Mouse (Mus musculus): ENCODE results near the gene Lair1.
"Not testable (repeated sequence)": the region's sequence is repeated elsewhere in the genome, so short reads cannot be mapped to it uniquely, and the experiment has no call there.

Lair1 gene

GRCm38 (mm10) chr7:4063013-4063412, at the start of gene Lair1:
TSS of gene Lair1 (minus strand) at chr7:4063204.
- no peak for DNase-seq (ENCODE audit: low spot score in 2 of 2)

- no peak for DNase-seq (ENCODE audit: low spot score in 2 of 2)
These were observed 48.8 kb upstream of the Lair1 start for GRCm38 (mm10) chr7:4111766-4112165.

GRCm38 (mm10) chr7:4103411-4103810, 40.4 kb upstream of the Lair1 start:
- no peak for DNase-seq (ENCODE audit: low spot score in 2 of 2)

GRCm38 (mm10) chr7:4101144-4101543, 38.1 kb upstream of the Lair1 start:
- DNase-seq (ENCODE audit: low spot score in 2 of 2), result no peak

GRCm38 (mm10) chr7:4098832-4099231, 35.8 kb upstream of the Lair1 start:
- DNase-seq (ENCODE audit: low spot score in 2 of 2), result no peak

- no peak for DNase-seq (ENCODE audit: low spot score in 2 of 2)
These were observed 35.3 kb upstream of the Lair1 start for GRCm38 (mm10) chr7:4098301-4098700.

- no peak for DNase-seq (ENCODE audit: low spot score in 2 of 2)
These were observed 28.2 kb upstream of the Lair1 start for GRCm38 (mm10) chr7:4091170-4091569.

GRCm38 (mm10) chr7:4088679-4089078, 25.7 kb upstream of the Lair1 start:
- DNase-seq (ENCODE audit: low spot score in 2 of 2), result no peak

GRCm38 (mm10) chr7:4087896-4088480, 25.0 kb upstream of the Lair1 start:
- DNase-seq (ENCODE audit: low spot score in 2 of 2), result peak; percentile 69 to 72

GRCm38 (mm10) chr7:4087238-4087895, 24.4 kb upstream of the Lair1 start:
- peak in 1 of 2 experiments; percentile 74 for DNase-seq (ENCODE audit: low spot score in 2 of 2)

GRCm38 (mm10) chr7:4085562-4085961, 22.6 kb upstream of the Lair1 start:
- DNase-seq (ENCODE audit: low spot score in 2 of 2), result no peak

- DNase-seq (ENCODE audit: low spot score in 2 of 2), result no peak
These were observed 21.2 kb upstream of the Lair1 start for GRCm38 (mm10) chr7:4084161-4084560.

GRCm38 (mm10) chr7:4082804-4083203, 19.8 kb upstream of the Lair1 start:
- DNase-seq (ENCODE audit: low spot score in 2 of 2), result no peak

GRCm38 (mm10) chr7:4081706-4082105, 18.7 kb upstream of the Lair1 start:
- DNase-seq (ENCODE audit: low spot score in 2 of 2), result no peak

GRCm38 (mm10) chr7:4080552-4080951, 17.5 kb upstream of the Lair1 start:
- DNase-seq (ENCODE audit: low spot score in 2 of 2), result no peak

- DNase-seq (ENCODE audit: low spot score in 2 of 2), result no peak
These were observed 16.5 kb upstream of the Lair1 start for GRCm38 (mm10) chr7:4079511-4079910.

GRCm38 (mm10) chr7:4073144-4073543, 10.1 kb upstream of the Lair1 start:
- DNase-seq (ENCODE audit: low spot score in 2 of 2), result no peak

GRCm38 (mm10) chr7:4071066-4071465, 8.1 kb upstream of the Lair1 start:
- DNase-seq (ENCODE audit: low spot score in 2 of 2), result no peak

GRCm38 (mm10) chr7:4063714-4064425, 866 bp upstream of the Lair1 start:
- DNase-seq (ENCODE audit: low spot score in 2 of 2), result no peak

- DNase-seq (ENCODE audit: low spot score in 2 of 2), result not testable (repeated sequence)
These were observed 2.3 kb downstream of the Lair1 start for GRCm38 (mm10) chr7:4060602-4061188.

- DNase-seq (ENCODE audit: low spot score in 2 of 2), result peak in 1 of 2 experiments; percentile 27
These were observed 36.1 kb downstream of the Lair1 start for GRCm38 (mm10) chr7:4026794-4027421.

GRCm38 (mm10) chr7:4004636-4005035, 58.4 kb downstream of the Lair1 start:
- not testable (repeated sequence) for DNase-seq (ENCODE audit: low spot score in 2 of 2)
